Mouse (Mus musculus): Measurements from ENCODE around the gene 1700042G07Rik. TPM values are rescaled to one million over a fixed set of nuclear protein-coding genes. Genes with fewer than 3 reads are reported as not detected.

Gene 1700042G07Rik
- polyA plus RNA-seq, 1 experiment from 2014 or later: not detected

GRCm38 (mm10) chr4:116167404-116167803, 5.8 kb upstream of the 1700042G07Rik start, which contains the start of gene Tspan1:
Gene Tspan1 (minus strand): TSS chr4:116167601.
- ATAC-seq (replicated peaks; ENCODE audit: insufficient number of reproducible peaks, low FRiP score, low TSS enrichment): no peak
- no peak within 1 kb of the TSS for H3K4me3 ChIP-seq (ENCODE audit: low read depth, low read length)
- H3K4me2 ChIP-seq: no peak within 1 kb of the TSS
- 23% methylated on average over 7 of the region's 7 CpGs for WGBS (ENCODE audit: insufficient replicate concordance)
- H3K27ac ChIP-seq (ENCODE audit: low read depth, low read length): no peak within 1 kb of the TSS
- H3K36me3 ChIP-seq (ENCODE audit: control insufficient read depth, insufficient read depth, low read length): no peaks in the 10 kb centered on the region
- H3K4me1 ChIP-seq (ENCODE audit: control insufficient read depth, insufficient read depth, low read length): no peaks in the 10 kb centered on the region
- no peaks in the 10 kb centered on the region for H3K9me3 ChIP-seq (replicated peaks; ENCODE audit: control insufficient read depth, low read length)
- no peak within 1 kb of the TSS for H3K9ac ChIP-seq (ENCODE audit: low read depth, low read length)
- no peaks in the 10 kb centered on the region for H3K27me3 ChIP-seq (ENCODE audit: control insufficient read depth, insufficient read depth, low read length)

DNA sequence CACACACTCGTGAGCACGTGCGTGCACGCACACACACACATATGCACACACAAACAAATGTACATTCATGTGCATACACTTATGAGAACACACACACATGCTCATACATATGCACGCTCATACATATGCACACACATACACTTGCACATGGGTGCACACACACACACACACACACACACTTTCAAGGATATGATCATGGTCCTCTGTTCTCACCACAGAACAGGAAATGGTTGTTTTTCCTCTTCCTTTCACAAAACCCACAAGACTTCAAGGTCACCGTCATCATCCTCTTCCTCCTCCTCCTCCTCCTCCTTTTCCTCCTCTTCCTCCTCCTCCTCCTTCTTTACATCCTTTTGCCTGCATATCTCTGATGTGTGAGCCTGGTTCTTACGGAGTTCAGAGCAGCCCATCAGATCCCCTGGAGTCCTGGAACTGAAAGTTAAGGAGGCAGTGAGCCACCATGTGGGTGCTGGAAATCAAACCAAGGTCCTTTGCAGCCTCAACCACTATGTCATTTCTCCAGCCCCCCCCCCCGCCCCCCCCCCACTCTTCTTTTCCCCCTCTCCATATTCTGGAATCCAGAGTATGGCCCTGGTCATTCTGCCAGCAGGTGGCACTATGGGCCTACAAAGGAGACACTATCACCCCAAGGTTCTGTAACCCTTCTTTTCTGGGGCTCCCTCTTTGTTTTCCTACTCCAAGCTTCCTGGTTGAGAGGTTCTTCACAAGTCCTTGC, 4.4 kb upstream of the 1700042G07Rik start:
- no peaks in the 10 kb centered on the region; the same call in 1 of the 2 replicates for H3K4me1 ChIP-seq (ENCODE audit: control insufficient read depth, insufficient read depth, low read length)
- H3K4me3 ChIP-seq (ENCODE audit: low read depth, low read length): no peak overlapping the region
- no peak overlapping the region for H3K9ac ChIP-seq (ENCODE audit: low read depth, low read length)
- H3K27ac ChIP-seq (ENCODE audit: low read depth, low read length): no peak overlapping the region
- H3K36me3 ChIP-seq (ENCODE audit: control insufficient read depth, insufficient read depth, low read length): no peaks in the 10 kb centered on the region
- ATAC-seq (replicated peaks; ENCODE audit: insufficient number of reproducible peaks, low FRiP score, low TSS enrichment): no peak
- no peaks in the 10 kb centered on the region for H3K9me3 ChIP-seq (replicated peaks; ENCODE audit: control insufficient read depth, low read length)
- no peak overlapping the region for H3K4me2 ChIP-seq
- H3K27me3 ChIP-seq (ENCODE audit: control insufficient read depth, insufficient read depth, low read length): no peaks in the 10 kb centered on the region
- WGBS (ENCODE audit: insufficient replicate concordance): 70% methylated on average over 8 of the region's 8 CpGs

GRCm38 (mm10) chr4:116169353-116169672, 3.9 kb upstream of the 1700042G07Rik start:
- Histone ChIP-seq H3K27me3 (ENCODE audit: control insufficient read depth, insufficient read depth, low read length) (no peaks in the 10 kb centered on the region), H3K4me1 (ENCODE audit: control insufficient read depth, insufficient read depth, low read length) (peaks cover 4% of the 10 kb centered on the region), H3K9me3 (replicated peaks; ENCODE audit: control insufficient read depth, low read length) (no peaks in the 10 kb centered on the region), H3K27ac (ENCODE audit: low read depth, low read length) (no peak overlapping the region), H3K4me3 (ENCODE audit: low read depth, low read length) (no peak overlapping the region), H3K4me2 (no peak overlapping the region), H3K36me3 (ENCODE audit: control insufficient read depth, insufficient read depth, low read length) (no peaks in the 10 kb centered on the region), H3K9ac (ENCODE audit: low read depth, low read length) (no peak overlapping the region)
- no peak for ATAC-seq (replicated peaks; ENCODE audit: insufficient number of reproducible peaks, low FRiP score, low TSS enrichment)
- WGBS (ENCODE audit: insufficient replicate concordance): 70% methylated on average over 3 of the region's 3 CpGs

DNA sequence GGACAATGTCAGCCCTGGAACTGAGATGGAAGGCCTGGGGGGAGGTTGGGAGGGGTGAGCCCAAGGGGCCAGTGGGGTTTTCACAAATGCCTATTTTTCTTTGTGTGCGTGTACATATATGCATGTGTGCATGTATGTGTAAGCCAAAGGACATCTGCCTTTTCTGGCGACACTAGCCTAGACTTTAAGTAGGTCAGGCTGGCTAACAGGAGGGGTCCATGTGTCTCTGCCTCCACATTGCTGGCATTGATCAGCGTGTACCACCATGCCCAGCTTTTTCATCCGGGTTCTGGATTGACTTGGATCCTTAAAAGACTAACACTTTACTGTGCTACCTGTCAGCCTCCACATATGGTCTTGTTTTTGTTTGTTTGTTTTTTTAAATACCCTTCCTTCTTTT, 580 bp downstream of the 1700042G07Rik start:
- Histone ChIP-seq H3K9me3 (replicated peaks; ENCODE audit: control insufficient read depth, low read length) (no peaks in the 10 kb centered on the region), H3K9ac (ENCODE audit: low read depth, low read length) (no peak overlapping the region), H3K27me3 (ENCODE audit: control insufficient read depth, insufficient read depth, low read length) (no peaks in the 10 kb centered on the region), H3K4me1 (ENCODE audit: control insufficient read depth, insufficient read depth, low read length) (peaks cover 34% of the 10 kb centered on the region), H3K36me3 (ENCODE audit: control insufficient read depth, insufficient read depth, low read length) (no peaks in the 10 kb centered on the region), H3K27ac (ENCODE audit: low read depth, low read length) (no peak overlapping the region; the same call in 1 of the 2 replicates), H3K4me2 (no peak overlapping the region), H3K4me3 (ENCODE audit: low read depth, low read length) (no peak overlapping the region)
- WGBS (ENCODE audit: insufficient replicate concordance): 81% methylated on average over 4 of the region's 4 CpGs
- no peak for ATAC-seq (replicated peaks; ENCODE audit: insufficient number of reproducible peaks, low FRiP score, low TSS enrichment)

GRCm38 (mm10) chr4:116174466-116175116, 1.4 kb downstream of the 1700042G07Rik start:
- Histone ChIP-seq H3K27me3 (ENCODE audit: control insufficient read depth, insufficient read depth, low read length) (no peaks in the 10 kb centered on the region), H3K4me2 (no peak overlapping the region; the same call in 1 of the 2 replicates), H3K27ac (ENCODE audit: low read depth, low read length) (peak overlapping the region; percentile 86), H3K4me1 (ENCODE audit: control insufficient read depth, insufficient read depth, low read length) (peaks cover 34% of the 10 kb centered on the region), H3K4me3 (ENCODE audit: low read depth, low read length) (no peak overlapping the region), H3K36me3 (ENCODE audit: control insufficient read depth, insufficient read depth, low read length) (no peaks in the 10 kb centered on the region), H3K9me3 (replicated peaks; ENCODE audit: control insufficient read depth, low read length) (no peaks in the 10 kb centered on the region), H3K9ac (ENCODE audit: low read depth, low read length) (no peak overlapping the region)
- ATAC-seq (replicated peaks; ENCODE audit: insufficient number of reproducible peaks, low FRiP score, low TSS enrichment): peak; percentile 65
- 14% methylated on average over 6 of the region's 6 CpGs for WGBS (ENCODE audit: insufficient replicate concordance)

DNA sequence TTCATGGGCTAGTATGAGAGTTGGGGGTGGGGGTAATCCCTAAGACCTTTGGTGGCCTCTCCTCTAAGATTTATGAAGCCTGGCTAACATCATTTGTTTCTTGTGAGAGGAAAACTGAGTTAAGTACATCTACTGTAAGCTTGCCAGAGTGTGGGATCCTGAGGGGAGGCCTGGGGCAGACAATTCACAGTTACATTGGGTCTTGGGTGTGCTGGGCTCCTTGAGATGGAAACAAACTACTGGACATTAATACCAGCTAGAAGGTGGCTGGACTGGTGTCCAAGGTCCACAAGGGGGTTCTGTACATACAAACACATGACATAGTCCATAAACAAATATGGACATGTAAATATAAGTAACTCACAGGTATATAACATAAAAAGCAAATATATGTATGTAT, 2.0 kb downstream of the 1700042G07Rik start:
- no peak for ATAC-seq (replicated peaks; ENCODE audit: insufficient number of reproducible peaks, low FRiP score, low TSS enrichment)
- H3K9me3 ChIP-seq (replicated peaks; ENCODE audit: control insufficient read depth, low read length): no peaks in the 10 kb centered on the region
- H3K4me3 ChIP-seq (ENCODE audit: low read depth, low read length): no peak overlapping the region
- H3K4me1 ChIP-seq (ENCODE audit: control insufficient read depth, insufficient read depth, low read length): peaks cover 34% of the 10 kb centered on the region
- H3K27me3 ChIP-seq (ENCODE audit: control insufficient read depth, insufficient read depth, low read length): no peaks in the 10 kb centered on the region
- peak overlapping the region; percentile 86 for H3K27ac ChIP-seq (ENCODE audit: low read depth, low read length)
- no peak overlapping the region; the same call in 1 of the 2 replicates for H3K4me2 ChIP-seq
- H3K9ac ChIP-seq (ENCODE audit: low read depth, low read length): no peak overlapping the region
- no peaks in the 10 kb centered on the region for H3K36me3 ChIP-seq (ENCODE audit: control insufficient read depth, insufficient read depth, low read length)

DNA sequence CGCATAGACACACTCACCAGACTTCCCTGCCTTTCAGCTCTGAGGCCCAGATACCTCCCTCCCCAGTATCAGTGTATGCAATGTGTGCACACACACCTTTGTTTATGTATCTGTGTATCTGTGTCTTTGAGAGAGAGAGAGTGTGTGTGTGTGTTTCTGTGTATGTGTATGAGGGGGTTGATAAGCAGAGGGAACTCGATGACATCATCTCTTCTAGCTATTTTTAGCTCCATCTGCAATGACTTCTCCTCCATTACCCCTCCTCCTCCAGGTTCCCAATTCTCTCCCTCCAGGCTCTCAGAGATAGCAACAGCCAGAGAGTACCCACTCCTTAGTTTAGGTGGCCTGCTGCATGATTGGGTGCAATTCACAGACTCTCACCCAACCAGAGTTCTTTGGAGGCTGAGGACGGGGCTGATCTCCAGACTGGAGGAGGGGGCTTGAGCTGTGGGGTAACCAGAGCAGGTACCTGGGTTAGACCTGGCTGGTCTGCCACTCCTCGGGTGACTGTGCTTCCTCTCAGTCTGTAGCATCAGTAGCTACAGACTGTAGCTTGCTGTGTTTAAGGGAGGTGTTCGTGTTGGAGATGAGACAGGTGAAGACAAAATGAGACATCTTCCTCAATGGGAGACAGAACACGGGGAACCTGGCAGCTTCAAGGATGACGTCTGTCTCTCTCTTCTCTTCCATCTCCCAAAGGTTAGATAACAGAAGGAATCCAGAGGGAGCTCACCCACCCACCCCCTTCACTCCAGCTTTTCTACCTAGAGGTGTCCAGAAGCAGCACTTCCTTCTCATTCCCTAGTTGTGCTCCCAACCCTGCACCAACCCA, 2.8 kb downstream of the 1700042G07Rik start:
- Histone ChIP-seq H3K4me3 (ENCODE audit: low read depth, low read length) (peak overlapping the region; percentile 15; the same call in 1 of the 2 replicates), H3K9ac (ENCODE audit: low read depth, low read length) (peak overlapping the region; percentile 62)
- peak; percentile 16; the same call in 1 of the 2 replicates for ATAC-seq (replicated peaks; ENCODE audit: insufficient number of reproducible peaks, low FRiP score, low TSS enrichment)

GRCm38 (mm10) chr4:116176543-116176988, 3.4 kb downstream of the 1700042G07Rik start:
- peak overlapping the region; percentile 62; the same call in 1 of the 2 replicates for H3K9ac ChIP-seq (ENCODE audit: low read depth, low read length)
- ATAC-seq (replicated peaks; ENCODE audit: insufficient number of reproducible peaks, low FRiP score, low TSS enrichment): 0 out of 2 replicates have a peak, but pooled peaks have one; percentile 32
- 24% methylated on average over 10 of the region's 10 CpGs for WGBS (ENCODE audit: insufficient replicate concordance)

More for the DNA sequence above, 2.8 kb downstream of the 1700042G07Rik start:
- peaks cover 34% of the 10 kb centered on the region for H3K4me1 ChIP-seq (ENCODE audit: control insufficient read depth, insufficient read depth, low read length)
- 34% methylated on average over 7 of the region's 7 CpGs for WGBS (ENCODE audit: insufficient replicate concordance)
- no peaks in the 10 kb centered on the region for H3K36me3 ChIP-seq (ENCODE audit: control insufficient read depth, insufficient read depth, low read length)
- no peaks in the 10 kb centered on the region for H3K9me3 ChIP-seq (replicated peaks; ENCODE audit: control insufficient read depth, low read length)
- peak overlapping the region; percentile 86 for H3K27ac ChIP-seq (ENCODE audit: low read depth, low read length)
- H3K4me2 ChIP-seq: peak overlapping the region; percentile 59
- no peaks in the 10 kb centered on the region for H3K27me3 ChIP-seq (ENCODE audit: control insufficient read depth, insufficient read depth, low read length)

More at GRCm38 (mm10) chr4:116176543-116176988, 3.4 kb downstream of the 1700042G07Rik start:
- Histone ChIP-seq H3K27ac (ENCODE audit: low read depth, low read length) (peak overlapping the region; percentile 86), H3K4me1 (ENCODE audit: control insufficient read depth, insufficient read depth, low read length) (peaks cover 34% of the 10 kb centered on the region), H3K4me2 (peak overlapping the region; percentile 59), H3K27me3 (ENCODE audit: control insufficient read depth, insufficient read depth, low read length) (no peaks in the 10 kb centered on the region), H3K36me3 (ENCODE audit: control insufficient read depth, insufficient read depth, low read length) (no peaks in the 10 kb centered on the region), H3K9me3 (replicated peaks; ENCODE audit: control insufficient read depth, low read length) (no peaks in the 10 kb centered on the region), H3K4me3 (ENCODE audit: low read depth, low read length) (peak overlapping the region; percentile 15)

All from heart, embryonic 11.5 days (tissue).